Mouse (Mus musculus): Measurements from ENCODE around the gene Gm11214.

- TF ChIP-seq CTCF (IDR thresholded peaks at IDR 0.05 in 2 of 3, conservative IDR thresholded peaks at IDR 0.05 in 1 of 3; ENCODE audit: control insufficient read depth in 1 of 3, insufficient read depth in 1 of 3, low read depth in 2 of 3, low read length in 3 of 3, poor library complexity in 1 of 3, severe bottlenecking in 1 of 3) (no peak), ZNF384 (IDR thresholded peaks at IDR 0.05; ENCODE audit: low read depth, low read length) (no peak), MEF2A (IDR thresholded peaks at IDR 0.05; ENCODE audit: extremely low read depth, insufficient replicate concordance, low read depth, low read length, poor library complexity, severe bottlenecking) (no peak)
Observed at GRCm38 (mm10) chr4:63625563-63626080, 37.6 kb downstream of the Gm11214 start.
